13 mouse cellular contexts compared by ENCODE assay signal in the genomic region with DNA sequence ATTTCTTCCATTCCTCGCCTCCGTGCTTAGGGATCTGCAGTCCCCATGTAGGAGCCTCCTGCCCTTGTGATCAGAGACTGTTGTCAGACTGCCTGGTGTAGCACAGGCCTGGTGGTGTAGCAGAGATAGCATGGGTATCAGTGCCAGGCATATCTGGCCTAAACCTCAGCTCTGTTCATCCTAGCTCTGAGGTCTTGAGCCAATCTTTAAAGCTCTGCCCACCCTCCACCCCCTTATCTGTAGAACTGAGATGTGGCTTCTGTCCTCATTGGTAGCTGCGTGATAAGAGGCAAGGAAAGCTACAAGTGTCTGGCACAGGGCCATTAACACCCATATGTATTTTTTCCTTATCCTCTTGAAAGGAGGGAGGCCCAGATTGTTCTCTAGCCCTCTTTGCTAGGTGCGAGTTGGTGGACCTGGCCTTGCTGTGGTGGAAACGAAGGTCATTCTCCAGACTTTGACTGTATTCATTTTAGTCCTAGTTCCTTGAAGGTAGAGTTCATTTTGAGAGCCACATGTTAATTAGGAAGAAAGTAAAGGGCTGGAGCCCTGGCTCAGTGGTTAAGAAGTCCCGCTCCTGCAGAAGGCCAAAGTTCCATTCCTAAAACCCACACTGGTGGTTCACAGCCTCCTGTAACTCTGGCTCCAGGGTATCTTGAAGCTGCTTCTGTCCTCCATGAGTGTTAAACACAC. TPM values are rescaled to one million over a fixed set of nuclear protein-coding genes. Genes with fewer than 3 reads are reported as not detected.
DNase-seq lines count a peak whose midpoint lies in the region; ATAC-seq and TF ChIP-seq lines count a peak whose summit lies in the region.
"Had no signal": no experiment of that assay in that cellular context is flagged by ENCODE, and none has a peak within 500 bp of the region (broad histone marks: within the 10 kb centered on the region; RNA-seq: fewer than 3 reads in every experiment).

No protein-coding gene starts in this region.

- no peak for TF ChIP-seq CTCF in kidney, adult 2 months (conservative IDR thresholded peaks at IDR 0.05; ENCODE audit: insufficient read depth, insufficient read length, low read depth, low read length)
- no peak for TF ChIP-seq CTCF in forebrain, postnatal 0 days (IDR thresholded peaks at IDR 0.05; ENCODE audit: low read depth)

- peak; percentile 64 for ATAC-seq in intestine, embryonic 16.5 days
- ATAC-seq in megakaryocyte progenitor cell, adult 5-6 weeks (replicated peaks; ENCODE audit: poor library complexity), result peak; percentile 67
- no peak for ATAC-seq in forebrain, postnatal 0 days

- WGBS in kidney, adult 2 months, result 67% methylated on average over 6 of the region's 6 CpGs
- WGBS in intestine, embryonic 16.5 days, result 70% methylated on average over 6 of the region's 6 CpGs
- 82% methylated on average over 6 of the region's 6 CpGs for WGBS in forebrain, postnatal 0 days

- H3K27me3 ChIP-seq in kidney, adult 2 months (replicated peaks; ENCODE audit: control insufficient read depth, insufficient read depth, low read length), result no peaks in the 10 kb centered on the region
- no peaks in the 10 kb centered on the region for H3K27me3 ChIP-seq in intestine, embryonic 16.5 days (replicated peaks; ENCODE audit: control insufficient read depth, insufficient read depth, low read length)
- H3K27me3 ChIP-seq in forebrain, postnatal 0 days (ENCODE audit: insufficient read depth, low read length), result no peaks in the 10 kb centered on the region
- H3K27me3 ChIP-seq: hindbrain, embryonic 12.5 days; midbrain, embryonic 12.5 days had no signal

- DNase-seq in kidney, adult 2 months, result peak; percentile 63
- DNase-seq in kidney, postnatal 4 days, result no peak
- peak; percentile 95 for DNase-seq in MEL-GATA-1-ER (ENCODE audit: extremely low read depth, low read depth)
- no peak for DNase-seq in embryo, embryonic 10 days (ENCODE audit: low spot score)
- DNase-seq in forebrain, postnatal 0 days, result no peak
- DNase-seq: adrenal gland, postnatal 36 days; kidney, adult 8-10 months; thymus, postnatal 36 days had no signal

- H3K9ac ChIP-seq in intestine, embryonic 16.5 days (ENCODE audit: low read depth, low read length), result no peak overlapping the region
- no peak overlapping the region for H3K9ac ChIP-seq in forebrain, postnatal 0 days
- H3K9ac ChIP-seq: hindbrain, embryonic 12.5 days; midbrain, embryonic 12.5 days had no signal

- no peak overlapping the region for H3K27ac ChIP-seq in kidney, adult 2 months (ENCODE audit: insufficient read depth, low read depth, low read length)
- peak overlapping the region; percentile 55 for H3K27ac ChIP-seq in intestine, embryonic 16.5 days (ENCODE audit: low read length)
- H3K27ac ChIP-seq in forebrain, postnatal 0 days (ENCODE audit: low read depth, low read length), result no peak overlapping the region
- H3K27ac ChIP-seq: forebrain, embryonic 10.5 days; hindbrain, embryonic 12.5 days; midbrain, embryonic 12.5 days had no signal

- H3K4me3 ChIP-seq in kidney, adult 2 months (ENCODE audit: insufficient read depth, low read depth, low read length), result no peak overlapping the region
- no peak overlapping the region for H3K4me3 ChIP-seq in intestine, embryonic 16.5 days (ENCODE audit: low read length)
- no peak overlapping the region for H3K4me3 ChIP-seq in forebrain, postnatal 0 days (ENCODE audit: low read depth, low read length)
- H3K4me3 ChIP-seq: forebrain, embryonic 10.5 days; hindbrain, embryonic 12.5 days; midbrain, embryonic 12.5 days had no signal

- H3K36me3 ChIP-seq in kidney, adult 2 months (ENCODE audit: control insufficient read depth, insufficient read depth, low read length), result no peaks in the 10 kb centered on the region
- no peaks in the 10 kb centered on the region for H3K36me3 ChIP-seq in intestine, embryonic 16.5 days (ENCODE audit: control insufficient read depth, insufficient read depth, low read length)
- no peaks in the 10 kb centered on the region for H3K36me3 ChIP-seq in forebrain, postnatal 0 days (ENCODE audit: insufficient read depth)
- H3K36me3 ChIP-seq: hindbrain, embryonic 12.5 days; midbrain, embryonic 12.5 days had no signal

- no peak for TF ChIP-seq POLR2A in kidney, adult 2 months (IDR thresholded peaks at IDR 0.05; ENCODE audit: low read depth, low read length)

- no peaks in the 10 kb centered on the region for H3K9me3 ChIP-seq in intestine, embryonic 16.5 days (ENCODE audit: control insufficient read depth, low read length)
- no peaks in the 10 kb centered on the region for H3K9me3 ChIP-seq in forebrain, postnatal 0 days (ENCODE audit: low read length)
- H3K9me3 ChIP-seq: forebrain, embryonic 10.5 days; hindbrain, embryonic 12.5 days; midbrain, embryonic 12.5 days had no signal

- peaks cover 34% of the 10 kb centered on the region for H3K4me1 ChIP-seq in kidney, adult 2 months (ENCODE audit: control insufficient read depth, insufficient read depth, low read length)
- peaks cover 58% of the 10 kb centered on the region for H3K4me1 ChIP-seq in intestine, embryonic 16.5 days (ENCODE audit: control insufficient read depth, insufficient read depth, low read length)
- H3K4me1 ChIP-seq in forebrain, postnatal 0 days (ENCODE audit: insufficient read depth), result no peaks in the 10 kb centered on the region

- no peak overlapping the region for H3K4me2 ChIP-seq in intestine, embryonic 16.5 days (ENCODE audit: low read depth, low read length)
- H3K4me2 ChIP-seq in forebrain, postnatal 0 days (ENCODE audit: low read depth), result no peak overlapping the region
- H3K4me2 ChIP-seq: hindbrain, embryonic 12.5 days; midbrain, embryonic 12.5 days had no signal

RNA-seq across cellular contexts. Expression of a gene that starts 12.4 kb away (rescaled TPM):
- polyA plus RNA-seq in kidney, adult 2 months (2012; rRNA removed), result 95.9 and 125 TPM in 2 replicates
- polyA plus RNA-seq in intestine, embryonic 16.5 days (2015; fragmentation: Nextera tagmentation; extraction: Ambion mirVana), result 168 and 188 TPM in 2 replicates
- total RNA-seq in megakaryocyte progenitor cell, adult 5-6 weeks (2015), result 98.7 and 112 TPM in 2 replicates
- 75.3 and 92.6 TPM in 2 replicates for total RNA-seq in megakaryocyte progenitor cell, adult 5-6 weeks (2017)
- 38.4 and 48.4 TPM in 2 replicates for total RNA-seq in forebrain, postnatal 0 days (2014; rRNA removed)
- polyA plus RNA-seq in forebrain, postnatal 0 days (2015; fragmentation: Nextera tagmentation; extraction: Ambion mirVana), result 103 and 104 TPM in 2 replicates

RNA-seq across cellular contexts. Expression of a gene that starts 14.8 kb away (rescaled TPM):
- 41.6 and 49.2 TPM in 2 replicates for polyA plus RNA-seq in kidney, adult 2 months (2012; rRNA removed)
- polyA plus RNA-seq in intestine, embryonic 16.5 days (2015; fragmentation: Nextera tagmentation; extraction: Ambion mirVana), result 4.0 and 4.2 TPM in 2 replicates
- 20.1 and 24.1 TPM in 2 replicates for total RNA-seq in megakaryocyte progenitor cell, adult 5-6 weeks (2015)
- total RNA-seq in megakaryocyte progenitor cell, adult 5-6 weeks (2017), result 10.3 and 19.3 TPM in 2 replicates
- 6.1 and 17.6 TPM in 2 replicates for total RNA-seq in forebrain, postnatal 0 days (2014; rRNA removed)
- polyA plus RNA-seq in forebrain, postnatal 0 days (2015; fragmentation: Nextera tagmentation; extraction: Ambion mirVana), result 1.1 and 2.0 TPM in 2 replicates

RNA-seq across cellular contexts. Expression of a gene that starts 44.5 kb away (rescaled TPM):
- polyA plus RNA-seq in kidney, adult 2 months (2012; rRNA removed), result 4.3 and 6.2 TPM in 2 replicates
- polyA plus RNA-seq in intestine, embryonic 16.5 days (2015; fragmentation: Nextera tagmentation; extraction: Ambion mirVana), result 25.7 and 28.4 TPM in 2 replicates
- total RNA-seq in megakaryocyte progenitor cell, adult 5-6 weeks (2015), result 2.0 and 4.3 TPM in 2 replicates
- 1.9 and 2.2 TPM in 2 replicates for total RNA-seq in megakaryocyte progenitor cell, adult 5-6 weeks (2017)
- total RNA-seq in forebrain, postnatal 0 days (2014; rRNA removed), result 21.3 and 22.5 TPM in 2 replicates
- polyA plus RNA-seq in forebrain, postnatal 0 days (2015; fragmentation: Nextera tagmentation; extraction: Ambion mirVana), result 19.1 and 27.2 TPM in 2 replicates

Comparison
In these comparisons a context has a peak if more than half of its experiments do, and no peak if none do; other contexts are left out.
1. DNase-seq: peak in kidney, adult 2 months (single experiment) and MEL-GATA-1-ER (single experiment); none in kidney, postnatal 4 days (0 of 2), embryo, embryonic 10 days (single experiment) and forebrain, postnatal 0 days (single experiment).